Mouse (Mus musculus): ENCODE data around the gene D330020A13Rik. TPM values are rescaled to one million over a fixed set of nuclear protein-coding genes. Genes with fewer than 3 reads are reported as not detected.

D330020A13Rik gene
- total RNA-seq (2023): not detected

GRCm38 (mm10) chr6:120294056-120294784 is at the start of gene D330020A13Rik, which contains the start of gene B4galnt3:
TSS of gene D330020A13Rik (plus strand) at chr6:120294364.
TSS of gene B4galnt3 (minus strand) at chr6:120294559.

Other genes with a start within 250 kb of the D330020A13Rik start
- not detected for gene Ninj2, start 201.0 kb upstream of the D330020A13Rik start, total RNA-seq (2023)
- not detected for gene B4galnt3, start 195 bp downstream of the D330020A13Rik start, total RNA-seq (2023)
- gene Kdm5a, start 69.8 kb downstream of the D330020A13Rik start, total RNA-seq (2023): 10 to 100 TPM; 85.0 to 90.3 TPM
- gene Ccdc77, start 70.0 kb downstream of the D330020A13Rik start, total RNA-seq (2023): 1 to 10 TPM; 8.2 to 9.5 TPM
- 100 to 1,000 TPM; 318 to 349 TPM for gene Il17ra, start 168.9 kb downstream of the D330020A13Rik start, total RNA-seq (2023)
- under 1 TPM in 1 of 2 experiments, not detected in 1; 0.18 TPM for gene Tmem121b, start 199.4 kb downstream of the D330020A13Rik start, total RNA-seq (2023)
- 1 to 10 TPM; 4.2 to 4.9 TPM for gene Hdhd5, start 237.0 kb downstream of the D330020A13Rik start, total RNA-seq (2023)

All from neutrophil, adult 59 days (primary cell).